Mouse (Mus musculus): ENCODE results near the gene Mmrn2. TPM values are rescaled to one million over a fixed set of nuclear protein-coding genes. Genes with fewer than 3 reads are reported as not detected.
"Not testable (repeated sequence)": the region's sequence is repeated elsewhere in the genome, so short reads cannot be mapped to it uniquely, and the experiment has no call there.

The Mmrn2 gene
- total RNA-seq, 1 experiment from 2014 or later = 31.2 TPM

DNA sequence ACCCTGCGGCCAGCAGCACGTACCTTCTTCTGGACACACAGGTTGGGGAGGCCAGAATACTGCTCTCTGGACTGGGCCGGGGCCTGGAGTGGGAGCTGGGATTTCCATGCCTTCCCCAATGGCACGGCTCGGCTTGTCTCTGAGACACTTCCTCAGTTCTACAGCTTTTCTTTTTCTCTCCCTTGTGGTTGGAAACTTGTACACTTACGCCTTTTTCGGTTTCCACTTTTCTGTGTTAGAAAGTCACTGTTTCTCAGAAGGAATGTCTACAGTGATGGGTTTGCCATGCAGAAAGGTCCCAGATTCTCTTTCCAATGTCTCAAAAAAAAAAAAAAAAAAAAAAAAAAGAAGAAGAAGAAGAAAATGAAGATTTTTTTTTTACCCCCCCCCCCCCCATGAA is 28.2 kb downstream of the Mmrn2 start:
- no peak for DNase-seq

DNA sequence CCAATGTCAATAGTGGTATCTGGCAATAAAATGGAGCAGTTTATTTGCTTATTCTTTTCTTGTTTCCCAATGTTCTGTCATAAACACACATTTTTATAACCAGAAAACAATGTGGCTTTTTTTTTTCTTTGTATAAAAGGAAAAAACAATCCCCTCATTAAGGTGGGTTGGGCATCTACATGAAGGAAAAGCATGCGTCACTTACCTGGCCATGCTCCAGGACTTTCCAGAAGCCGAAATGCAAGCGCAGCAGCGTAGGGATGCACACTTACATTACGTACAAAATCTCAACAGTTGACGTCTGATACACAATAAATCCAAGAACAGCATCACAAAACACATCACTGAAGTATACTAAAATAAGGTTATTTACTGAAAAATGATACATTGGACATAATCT is 35.5 kb downstream of the Mmrn2 start:
- DNase-seq = no peak

DNA sequence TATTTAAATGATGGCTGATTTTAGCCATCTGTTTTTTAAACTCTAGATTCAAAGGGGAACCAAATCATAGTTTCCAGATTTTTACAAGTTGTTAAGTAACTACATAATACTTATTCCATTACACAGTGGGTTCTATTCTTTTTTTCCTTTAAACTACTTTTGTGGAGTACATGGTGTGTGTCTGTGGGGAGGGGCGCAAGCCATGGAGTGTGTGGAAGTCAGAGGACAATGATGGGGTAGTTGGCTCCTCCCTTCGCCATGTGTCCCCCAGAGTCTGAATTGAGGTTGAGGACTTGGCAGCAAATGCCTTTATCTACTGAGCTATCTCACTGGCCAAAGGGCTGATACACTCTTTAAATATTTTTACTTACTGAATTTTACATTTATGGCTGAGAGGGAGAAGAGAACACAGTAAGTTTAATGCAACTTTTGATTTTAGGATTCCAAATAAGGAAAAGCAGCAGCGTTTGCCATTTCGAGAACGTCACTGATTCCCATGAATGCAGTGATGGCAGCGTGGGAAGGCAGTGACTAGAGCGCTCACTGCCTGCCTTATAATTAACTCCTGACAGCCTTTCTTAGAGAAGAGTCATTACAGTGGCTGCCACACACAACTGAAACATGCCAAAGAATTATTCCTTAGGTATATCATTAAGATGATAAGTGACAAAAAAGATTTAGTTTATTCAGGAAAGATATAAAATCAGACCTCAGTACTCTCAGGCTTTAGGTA is 37.1 kb downstream of the Mmrn2 start:
- no peak for DNase-seq

DNA sequence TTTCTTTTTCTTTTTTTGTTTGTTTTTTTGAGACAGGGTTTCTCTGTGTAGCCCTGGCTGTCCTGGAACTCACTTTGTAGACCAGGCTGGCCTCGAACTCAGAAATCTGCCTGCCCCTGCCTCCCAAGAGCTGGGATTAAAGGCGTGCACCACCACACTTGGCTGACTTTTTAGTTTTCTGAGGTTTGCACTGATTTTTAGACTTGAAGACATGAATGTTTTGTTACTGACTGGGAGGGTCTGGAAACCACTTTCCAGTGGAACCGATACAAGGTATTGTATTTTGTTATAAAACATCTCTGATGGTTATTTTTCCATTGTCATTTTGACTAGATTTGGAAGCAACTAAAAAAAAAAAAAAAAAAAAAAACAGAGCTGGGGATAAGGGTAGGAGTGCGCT is 41.7 kb downstream of the Mmrn2 start:
- not testable (repeated sequence) for DNase-seq

DNA sequence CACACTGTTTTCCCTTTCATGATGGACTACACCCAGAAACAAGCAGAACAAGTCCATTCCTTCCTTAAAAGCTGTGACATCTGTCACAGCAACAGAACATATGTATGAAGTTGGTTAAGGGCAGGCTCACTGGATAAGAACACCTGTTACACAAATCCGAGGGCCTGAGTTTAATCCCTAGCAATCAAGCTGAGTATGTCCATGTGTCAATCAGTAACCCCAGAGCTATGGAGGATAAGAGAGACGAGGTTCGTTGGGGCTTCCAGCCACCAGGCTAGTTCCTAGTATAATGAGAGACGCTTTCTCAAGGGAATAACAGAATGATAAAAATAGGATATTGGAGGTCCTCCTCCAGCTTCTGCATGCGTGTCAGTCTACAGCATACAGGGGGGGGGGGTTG is 42.2 kb downstream of the Mmrn2 start:
- DNase-seq = no peak

DNA sequence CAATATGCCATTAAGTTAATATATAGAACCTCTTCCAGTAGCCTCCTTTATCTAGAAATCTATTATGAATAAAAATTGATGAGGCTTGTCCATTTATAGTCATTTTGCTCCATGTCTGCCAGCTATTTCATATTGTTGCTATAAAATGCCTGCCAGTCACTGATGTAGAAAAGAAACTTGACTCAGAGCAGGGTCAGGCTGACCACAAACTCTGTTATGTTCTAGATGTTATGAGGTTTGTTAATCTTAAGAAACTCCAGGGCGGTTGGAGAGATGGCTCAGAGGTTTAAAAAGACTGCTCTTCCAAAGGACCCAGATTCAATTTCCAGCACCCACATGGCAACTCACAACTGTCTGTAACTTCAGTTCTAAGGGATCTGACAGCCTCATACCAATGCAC is 45.8 kb downstream of the Mmrn2 start:
- DNase-seq = no peak

DNA sequence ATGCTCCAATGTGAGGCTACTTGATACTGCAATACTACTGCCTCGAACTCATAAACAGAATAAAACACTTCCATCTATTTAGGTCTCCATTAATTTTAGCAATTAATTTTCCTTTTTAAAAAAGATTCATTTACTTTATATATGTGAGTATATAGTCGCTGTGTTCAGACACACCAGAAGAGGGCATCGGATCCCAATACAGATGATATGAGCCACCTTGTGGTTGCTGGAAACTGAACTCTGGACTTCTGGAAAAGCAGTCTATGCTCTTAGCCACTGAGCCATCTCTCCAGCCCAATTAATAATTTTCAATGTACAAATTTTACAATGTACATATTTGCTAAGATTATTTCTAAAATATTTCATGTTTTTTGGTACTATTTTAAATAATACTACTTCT is 53.0 kb downstream of the Mmrn2 start:
- DNase-seq = no peak

DNA sequence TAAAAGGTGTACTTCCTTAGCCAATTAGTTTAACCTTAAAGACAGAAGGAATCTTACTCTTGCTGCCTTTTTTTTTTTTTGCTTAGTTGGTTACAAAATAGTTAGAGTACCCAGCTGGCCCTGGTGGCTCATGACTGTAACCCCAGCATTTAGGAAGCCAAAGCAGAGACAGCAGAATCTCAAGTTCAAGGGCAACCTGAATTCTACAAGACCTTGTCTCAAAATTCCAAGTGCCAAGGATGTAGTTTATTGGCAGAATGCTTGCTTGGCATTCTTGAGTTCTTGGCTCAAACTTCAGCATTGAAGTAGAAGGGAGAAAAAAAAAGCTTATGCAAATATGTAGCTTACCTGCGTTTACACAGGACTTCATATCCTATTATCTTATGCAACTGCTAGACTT is 53.8 kb downstream of the Mmrn2 start:
- no peak for DNase-seq

DNA sequence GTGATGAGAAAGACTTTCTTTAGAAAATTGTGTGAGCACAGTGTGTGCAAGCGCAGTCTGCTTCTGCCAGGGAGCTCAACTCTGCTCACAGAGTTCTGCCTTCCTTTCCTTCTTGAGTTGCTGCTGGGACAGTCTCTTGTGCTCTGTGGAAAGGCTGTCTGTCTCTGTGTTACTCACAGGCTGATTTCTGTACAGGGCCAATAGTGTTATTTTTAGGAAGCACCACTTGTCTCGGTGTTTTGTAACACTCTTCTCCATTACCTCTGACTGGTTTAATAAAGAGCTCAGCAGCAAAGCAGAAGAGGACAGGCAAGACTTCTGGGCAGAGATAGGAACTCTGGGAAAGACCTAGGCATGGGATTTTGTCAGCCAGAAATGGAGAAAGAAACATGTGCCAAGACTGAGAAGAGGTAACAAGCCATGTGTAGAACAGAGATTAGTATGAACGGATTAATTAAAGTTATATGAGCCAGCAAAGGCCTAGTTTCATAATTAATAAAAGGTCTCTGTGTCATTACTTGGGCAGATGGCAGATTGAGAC is 65.3 kb downstream of the Mmrn2 start:
- no peak for DNase-seq

DNA sequence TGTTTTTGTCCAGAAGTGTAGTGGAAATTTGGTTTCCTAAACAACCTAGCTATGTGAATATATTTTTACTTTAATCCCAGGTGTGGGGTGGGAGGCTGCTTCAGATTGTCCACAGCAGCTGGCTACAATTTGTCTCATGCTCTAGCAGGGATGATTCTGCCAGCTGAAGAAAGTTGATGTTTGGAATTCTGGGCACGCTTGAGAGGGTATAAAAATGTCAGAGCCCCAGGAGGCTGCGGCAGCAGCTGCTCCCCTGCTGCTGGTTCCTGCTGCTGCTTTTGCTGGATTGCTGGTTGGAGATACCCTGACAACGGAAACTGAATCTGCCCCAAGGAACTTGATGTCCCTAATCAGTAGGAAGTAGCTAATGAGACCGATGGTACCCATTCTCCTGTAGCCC is 67.3 kb downstream of the Mmrn2 start:
- DNase-seq = no peak

DNA sequence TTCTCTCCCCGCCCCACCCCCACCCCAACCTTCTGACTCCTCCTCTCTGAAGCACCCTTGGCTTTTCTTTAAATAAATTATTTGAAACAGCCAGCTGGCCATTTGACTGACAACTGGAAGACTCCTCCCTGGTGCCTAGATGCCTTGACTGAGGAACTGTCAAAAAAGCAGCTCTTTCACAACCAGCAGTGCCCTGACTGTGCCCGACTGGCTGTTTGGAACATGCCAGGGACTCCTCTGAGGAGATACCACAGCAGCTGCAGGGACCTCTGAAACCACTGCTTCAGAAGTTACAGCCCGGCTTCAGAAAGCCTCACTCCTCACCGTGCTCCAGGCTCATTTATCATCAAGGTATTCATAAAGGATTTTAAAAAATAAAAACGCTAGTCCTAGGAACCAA is 69.1 kb downstream of the Mmrn2 start:
- DNase-seq = no peak

DNA sequence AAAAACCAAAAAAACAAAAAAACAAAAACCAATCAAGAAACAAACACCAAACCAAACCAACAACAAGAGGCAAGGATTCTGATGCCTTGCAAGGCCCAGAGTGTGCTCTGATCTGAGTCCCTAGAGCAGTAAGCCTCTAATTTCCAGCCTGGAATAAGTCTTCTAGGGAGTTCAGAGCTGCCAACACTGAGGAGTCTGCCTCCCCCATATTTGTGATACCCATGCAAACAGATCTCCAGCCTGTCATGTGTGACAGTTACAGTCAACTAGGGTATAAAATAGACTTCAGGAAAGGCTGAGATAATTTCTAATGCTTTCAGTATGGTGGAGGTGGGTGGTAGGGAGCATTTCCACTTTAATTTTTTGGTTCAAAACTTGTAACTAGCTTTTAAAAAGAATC is 69.7 kb downstream of the Mmrn2 start:
- no peak for DNase-seq

DNA sequence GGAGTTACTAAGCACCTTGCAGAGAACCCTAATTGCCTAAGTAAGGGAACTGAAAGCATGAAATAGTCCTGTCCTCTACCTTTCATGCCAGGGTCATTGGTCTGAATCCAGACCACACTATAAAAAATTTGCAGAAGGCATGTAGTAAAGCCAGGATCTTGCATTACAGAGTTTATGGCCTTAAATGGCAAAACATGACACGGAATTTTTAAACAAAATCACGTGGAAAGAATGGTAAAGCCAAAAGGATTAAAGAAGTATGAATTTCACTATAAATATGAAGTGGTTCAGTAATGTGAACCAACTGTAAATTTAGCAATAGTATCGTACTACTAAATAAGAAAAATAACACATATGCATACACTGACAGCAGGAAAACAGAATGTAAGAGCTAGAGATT is 70.1 kb downstream of the Mmrn2 start:
- no peak for DNase-seq

DNA sequence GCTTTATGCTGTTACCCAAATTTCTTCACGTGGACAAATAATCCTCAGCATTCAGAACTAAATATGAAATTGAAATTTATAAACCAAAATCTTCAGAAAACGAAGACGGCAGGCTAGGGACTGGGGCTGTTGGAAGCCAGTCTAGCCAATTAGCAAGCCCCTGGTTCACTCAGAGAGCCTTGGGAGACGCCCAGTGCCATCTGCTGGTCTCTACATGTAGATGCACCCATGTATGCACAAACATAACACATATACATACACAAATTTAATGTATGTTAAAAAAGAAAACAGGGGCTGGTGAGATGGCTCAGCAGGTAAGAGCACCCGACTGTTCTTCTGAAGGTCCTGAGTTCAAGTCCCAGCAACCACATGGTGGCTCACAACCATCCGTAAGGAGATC is 71.4 kb downstream of the Mmrn2 start:
- DNase-seq = no peak

DNA sequence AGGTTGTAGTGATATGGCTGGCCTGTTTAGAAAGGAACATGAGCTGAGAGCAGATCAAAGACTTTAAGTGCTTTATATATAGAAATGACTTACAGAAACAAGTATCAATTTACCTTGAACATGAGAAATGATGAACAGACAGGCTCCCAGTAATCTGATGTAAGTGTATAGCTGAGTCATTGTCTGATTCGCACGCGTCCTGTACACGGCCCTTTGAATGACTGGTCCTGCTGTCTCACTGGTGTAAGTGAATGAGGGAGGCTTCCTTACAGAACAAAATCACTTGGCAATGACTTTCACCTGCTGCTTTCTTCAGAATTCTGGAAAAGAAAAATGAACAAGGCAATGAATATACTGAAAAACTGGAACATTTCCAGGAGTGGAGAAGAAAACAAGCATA is 72.4 kb downstream of the Mmrn2 start:
- peak; percentile 4 for DNase-seq

DNA sequence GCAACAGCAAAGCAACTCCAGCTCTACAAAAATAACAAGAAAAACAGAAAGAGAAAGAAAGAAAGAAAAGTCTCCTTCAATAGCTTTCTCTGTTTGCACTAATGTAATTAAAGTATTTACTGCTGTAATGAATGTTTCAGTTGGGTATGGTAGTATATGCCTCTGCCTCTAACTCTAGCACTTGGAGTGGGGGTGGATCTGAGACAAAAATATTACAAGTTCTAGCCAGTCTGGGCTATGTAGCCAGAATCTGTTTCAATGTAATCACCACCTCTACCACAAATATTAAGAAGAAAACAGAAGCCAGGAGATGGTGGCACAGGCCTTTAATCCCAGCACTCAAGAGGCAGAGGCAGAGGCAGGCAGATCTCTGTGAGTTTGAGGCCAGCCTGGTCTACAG is 73.1 kb downstream of the Mmrn2 start:
- DNase-seq = no peak

DNA sequence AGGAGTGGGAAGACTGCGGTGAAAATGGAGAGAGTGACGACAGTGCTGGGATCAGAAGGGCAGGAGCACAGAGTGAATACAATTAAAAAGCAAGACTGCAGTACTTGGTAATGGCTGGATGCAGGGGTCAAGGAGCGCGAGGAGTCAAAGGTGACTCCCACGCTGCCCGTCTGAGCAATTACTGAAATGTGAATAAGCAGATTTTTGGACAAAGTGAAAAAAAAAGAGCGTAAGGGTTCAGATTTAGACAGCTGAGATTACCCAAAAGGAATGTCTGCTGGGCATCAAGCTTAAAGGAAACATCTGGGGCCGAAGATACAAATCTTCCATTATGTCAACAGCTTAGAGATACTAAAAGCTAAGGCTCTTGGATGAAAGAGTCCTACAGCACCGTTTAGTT is 74.5 kb downstream of the Mmrn2 start:
- no peak for DNase-seq

DNA sequence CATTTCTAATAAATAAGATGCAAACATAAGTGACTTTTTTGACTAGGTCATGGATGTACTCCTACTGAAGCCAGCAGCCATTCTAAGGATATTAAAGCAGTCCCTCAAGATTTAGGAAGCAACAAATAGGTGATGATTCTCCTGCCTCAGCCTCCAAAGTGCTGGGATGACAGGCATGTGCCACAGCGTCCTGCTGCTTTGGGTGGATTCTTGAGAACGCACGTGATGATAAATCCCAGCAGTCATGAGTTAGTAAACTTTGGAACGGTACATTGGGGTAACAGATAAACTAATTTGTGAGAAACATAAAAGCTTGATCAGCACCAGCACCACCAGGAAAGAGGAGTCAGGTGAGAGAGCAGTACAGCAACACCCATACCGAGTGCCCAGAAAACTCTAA is 75.2 kb downstream of the Mmrn2 start:
- DNase-seq = no peak

DNA sequence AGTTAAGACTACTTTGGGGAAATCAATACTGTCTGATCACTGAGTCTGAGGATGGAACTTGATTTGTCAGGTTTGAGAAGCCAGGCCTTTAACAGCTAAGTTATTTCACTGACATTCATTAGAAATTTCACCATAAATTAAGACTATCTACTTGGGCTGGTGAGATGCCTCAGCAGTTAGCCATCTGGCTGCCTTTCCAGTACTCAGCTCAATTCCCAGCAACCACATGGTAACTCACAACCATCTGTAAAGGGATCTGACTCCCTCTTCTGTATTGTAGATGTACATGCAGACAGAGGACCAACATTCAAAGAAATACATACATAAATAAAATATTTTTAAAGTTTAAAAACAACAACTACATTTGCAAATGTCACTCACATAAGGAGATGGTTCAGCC is 76.6 kb downstream of the Mmrn2 start:
- DNase-seq = no peak

DNA sequence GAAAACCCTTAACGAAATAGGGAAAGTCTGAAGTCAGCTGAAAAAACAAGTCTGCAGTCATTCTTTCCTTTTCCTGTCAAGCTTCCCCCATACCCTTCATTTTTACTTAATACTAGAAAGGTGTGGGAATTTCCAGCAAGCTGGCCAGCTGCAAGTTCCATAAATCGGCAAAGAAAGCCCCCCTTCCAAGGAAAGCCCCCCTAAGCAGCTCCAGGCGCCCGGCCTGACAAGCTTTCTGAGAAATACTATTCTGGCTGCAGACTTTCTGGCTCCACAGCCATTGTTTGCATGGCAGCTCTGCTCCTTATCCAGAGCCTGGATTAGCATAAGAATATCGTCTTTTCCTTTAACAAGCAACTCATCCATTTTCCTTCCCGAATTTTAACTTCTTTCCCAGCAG is 78.4 kb downstream of the Mmrn2 start:
- DNase-seq = no peak

Measured in adrenal gland, postnatal 25 days (tissue).